Mouse (Mus musculus) left cerebral cortex, adult 8-10 months (tissue): ENCODE measurements around the gene Msmb. TPM values are rescaled to one million over a fixed set of nuclear protein-coding genes. Genes with fewer than 3 reads are reported as not detected.
A peak's percentile ranks its signal among the peaks of the same experiment; 100 is the strongest.

Source experiments
- DNase-seq, 2 experiments: peaks; one replicate each; pipeline ENCODE4 v3.0.0; 2022; ENCODE audit warnings: low spot score in 2 of 2
- total RNA-seq, 4 experiments: library from RNA; stranded (reverse); gene quantifications; 2 replicates each; pipeline ENCODE4 v1.2.4; 2022

Gene Msmb
- total RNA-seq, 4 experiments from 2014 or later = not detected

DNA sequence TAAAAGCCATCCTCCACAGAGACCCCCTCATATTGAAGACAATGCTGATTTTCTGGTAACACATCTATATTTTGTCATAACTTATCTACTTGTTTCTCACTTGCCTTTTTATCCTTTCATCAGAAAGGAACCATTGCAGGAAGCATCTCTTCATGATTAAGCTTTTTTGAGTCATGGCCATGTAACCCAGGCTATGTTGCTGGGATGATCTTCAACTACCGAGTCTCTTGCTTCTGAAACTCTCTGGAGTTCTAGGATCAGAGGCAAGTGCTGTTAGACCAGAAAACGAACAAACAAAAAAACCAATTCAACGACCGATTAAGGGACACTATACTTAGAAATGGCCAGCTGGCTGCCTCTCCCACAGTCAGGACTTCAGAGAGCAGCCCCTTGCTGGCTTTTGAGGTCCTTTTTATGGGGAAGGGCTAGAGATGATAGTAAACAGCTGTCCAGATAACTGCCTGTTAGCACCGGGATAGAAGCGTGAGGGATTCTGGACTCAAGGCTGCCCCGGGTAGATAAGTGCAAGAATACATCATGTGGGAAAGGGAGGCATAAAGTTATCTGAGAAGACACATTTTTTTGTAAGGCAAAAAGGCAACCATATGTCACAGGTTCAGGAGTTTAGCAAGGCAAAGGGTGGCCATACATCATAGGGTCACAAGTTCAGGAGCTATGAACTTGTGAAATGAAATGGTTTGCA, 4.1 kb downstream of the Msmb start:
- no peak for DNase-seq

DNA sequence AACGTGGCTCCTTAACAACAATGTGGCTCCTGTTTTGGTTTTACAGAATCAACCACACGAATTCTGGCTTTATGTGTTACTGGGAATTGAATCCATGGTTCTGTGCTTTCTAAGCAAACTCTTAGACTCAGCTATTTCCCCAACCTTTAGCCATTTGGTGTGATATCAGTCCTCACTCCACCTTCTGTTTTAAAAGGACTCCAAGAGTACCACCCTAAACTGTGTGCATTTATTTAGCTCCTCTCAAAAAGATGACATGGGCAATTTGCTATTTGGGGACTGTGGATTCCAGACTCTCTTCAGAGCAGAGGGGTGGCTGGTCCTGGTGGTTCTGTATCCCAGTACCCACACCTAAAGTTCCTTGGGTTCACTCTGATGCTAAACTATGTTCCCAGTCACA, 4.8 kb downstream of the Msmb start:
- DNase-seq = no peak

DNA sequence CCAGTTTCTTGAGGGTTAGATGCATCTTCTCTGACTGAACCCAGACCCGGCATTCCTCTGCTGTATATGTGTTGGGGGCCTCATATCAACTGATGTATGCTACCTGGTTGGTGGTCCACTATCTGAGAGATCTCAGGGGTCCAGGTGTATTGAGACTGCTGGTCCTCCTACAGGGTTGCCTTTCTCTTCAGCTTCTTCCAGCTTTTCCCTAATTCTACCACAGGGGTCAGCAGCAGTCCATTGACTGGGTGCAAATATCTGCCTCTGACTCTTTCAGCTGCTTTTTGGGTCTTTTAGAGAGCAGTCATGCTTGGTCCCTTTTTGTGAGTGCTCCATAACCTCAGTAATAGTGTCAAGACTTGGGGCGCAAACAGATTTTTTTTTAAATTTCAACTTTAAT, 9.0 kb downstream of the Msmb start:
- no peak for DNase-seq

DNA sequence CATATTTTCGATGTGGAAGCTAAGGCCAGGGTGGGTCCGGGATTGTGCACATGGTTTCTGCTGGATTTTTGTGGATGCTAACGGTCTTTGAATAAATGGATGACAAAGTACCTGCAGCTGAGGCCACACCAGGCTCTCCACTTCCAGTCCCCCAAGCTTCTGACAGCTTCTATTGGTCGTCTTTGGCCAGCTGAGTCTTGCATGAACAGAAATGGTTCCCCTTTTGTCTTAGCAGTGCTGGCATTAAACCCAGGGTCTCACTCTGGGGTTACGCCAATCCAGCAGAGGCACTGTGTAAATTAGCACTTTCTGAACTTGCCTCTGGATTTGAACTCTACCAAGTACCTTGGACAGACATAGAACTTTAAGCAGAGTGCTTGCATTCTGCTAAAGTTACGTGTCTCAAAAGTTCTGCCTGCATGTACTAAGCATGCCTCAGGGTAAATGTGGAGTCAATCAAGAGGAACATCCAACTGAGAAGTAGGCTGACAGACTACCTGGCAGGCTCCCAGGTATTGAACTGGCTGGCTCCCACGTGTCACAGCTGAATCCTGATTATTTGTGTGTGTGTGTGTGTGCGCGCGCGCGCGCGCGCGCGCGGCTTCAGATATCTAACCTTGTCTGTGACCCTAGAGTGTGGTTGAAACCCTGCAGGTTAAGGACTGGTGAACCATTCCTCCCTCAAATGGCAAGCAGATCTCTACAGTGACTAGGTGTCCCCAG, 10.6 kb downstream of the Msmb start:
- no peak for DNase-seq

DNA sequence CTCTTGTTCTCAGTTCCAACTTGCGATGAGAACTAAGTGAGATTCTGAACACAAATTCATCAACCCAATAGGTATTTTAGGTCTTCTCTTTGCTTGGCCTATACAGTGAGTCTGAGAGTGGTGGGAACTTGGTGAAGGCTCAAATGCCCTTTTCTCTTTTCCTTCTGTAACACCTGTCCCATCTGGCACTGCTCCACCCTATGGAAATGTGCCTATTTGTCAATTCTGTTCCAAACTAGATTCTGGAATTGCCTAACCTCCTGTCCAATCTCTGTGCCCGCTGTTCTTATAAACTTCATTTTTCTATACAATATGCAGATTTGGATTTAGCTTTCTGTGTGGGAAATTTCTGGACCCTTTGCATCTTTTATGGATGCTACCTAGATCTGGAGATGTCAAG, 11.3 kb downstream of the Msmb start:
- no peak for DNase-seq

DNA sequence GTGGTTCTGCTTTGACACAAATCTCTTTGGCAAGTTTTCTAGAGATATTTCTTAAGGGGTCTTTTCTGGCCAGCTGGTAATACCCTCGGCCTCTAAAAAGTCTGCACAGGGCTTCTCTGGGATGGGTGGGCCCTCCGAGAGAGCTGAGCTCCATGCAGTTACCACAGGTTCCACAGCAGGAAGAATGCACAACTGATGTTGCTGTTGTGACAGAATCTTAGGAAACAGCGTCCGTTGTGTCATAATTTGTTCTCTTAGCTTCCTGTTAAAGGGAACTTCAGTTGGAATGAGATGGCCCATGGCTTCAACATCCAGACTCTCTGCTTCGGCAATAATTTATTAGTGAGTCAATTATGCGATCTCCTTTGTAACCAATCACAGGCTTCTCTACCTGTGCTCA, 12.9 kb downstream of the Msmb start:
- no peak for DNase-seq

DNA sequence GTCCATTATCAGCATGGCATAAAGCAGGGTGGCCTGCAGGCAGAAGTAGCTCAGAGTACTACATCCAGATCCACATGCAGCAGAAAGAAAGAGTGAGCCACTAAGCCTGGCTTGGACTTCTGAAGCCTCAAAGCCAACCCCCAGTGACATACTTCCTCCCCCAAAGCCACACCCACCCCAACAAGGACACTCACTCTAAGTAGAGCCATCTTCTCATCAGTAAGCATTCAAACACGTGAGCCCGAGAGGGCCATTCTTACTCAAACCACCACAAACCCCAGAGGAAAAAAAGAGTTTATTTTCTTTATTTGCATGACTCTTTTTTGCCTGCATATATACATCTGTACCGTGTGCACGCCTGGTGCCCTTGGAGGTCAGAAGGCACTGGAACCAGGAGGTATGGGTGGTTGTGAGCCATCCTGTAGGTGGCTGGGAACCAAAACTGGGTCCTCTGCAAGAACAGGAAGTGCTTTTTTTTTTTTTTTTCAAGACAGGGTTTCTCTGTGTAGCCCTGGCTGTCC, 17.4 kb downstream of the Msmb start:
- peak in 1 of 2 experiments; percentile 8 for DNase-seq

DNA sequence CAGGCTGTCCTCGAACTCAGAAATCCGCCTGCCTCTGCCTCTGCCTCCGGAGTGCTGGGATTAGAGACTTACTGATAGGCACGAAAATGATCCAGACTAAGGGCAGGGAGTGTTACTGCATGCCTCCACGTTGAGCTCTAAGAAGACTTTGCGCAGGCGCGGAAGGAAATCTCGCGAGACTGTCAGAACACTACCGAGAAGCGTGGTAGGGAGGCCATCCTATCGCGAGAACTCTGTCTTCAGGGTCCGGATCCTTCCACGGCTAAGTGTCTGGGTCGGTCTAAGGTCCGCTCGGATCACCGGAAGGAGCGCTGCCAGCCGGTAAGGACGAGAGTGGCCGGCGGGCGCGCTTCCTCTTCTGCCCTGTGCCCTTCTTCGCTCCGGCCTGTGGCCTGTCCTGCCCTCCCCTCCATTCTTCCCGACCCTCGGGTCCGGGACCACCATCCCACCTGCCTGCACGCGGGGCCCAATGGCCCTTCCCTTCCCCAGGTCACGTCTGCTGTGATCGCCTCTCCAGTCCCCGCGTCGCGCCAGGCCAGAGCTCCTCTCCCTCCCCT, 17.9 kb downstream of the Msmb start, which contains the start of gene Ncoa4:
Ncoa4 (plus strand) TSS at position 176 of the 557 bp plus-strand sequence.
- peak; percentile 97 to 98 for DNase-seq

DNA sequence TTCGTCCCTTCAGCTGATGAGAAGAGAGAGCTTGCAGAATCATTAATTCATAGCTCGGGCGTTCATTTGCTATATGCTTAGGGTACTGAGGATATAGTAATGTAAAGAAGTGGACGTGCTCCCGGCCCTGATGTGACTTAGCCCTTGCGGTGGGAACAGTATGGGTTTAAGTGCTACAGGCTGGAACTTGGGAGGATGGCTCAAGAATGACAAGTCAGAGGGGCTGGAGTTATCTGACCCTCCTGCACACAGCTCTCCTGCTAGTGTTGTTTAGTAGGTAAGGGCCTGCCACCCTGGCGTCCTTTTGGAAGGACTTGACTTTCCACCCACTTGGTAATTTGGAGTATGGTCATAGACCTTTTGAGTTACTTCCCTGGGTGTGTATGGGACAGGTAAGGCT, 18.7 kb downstream of the Msmb start:
- no peak for DNase-seq

DNA sequence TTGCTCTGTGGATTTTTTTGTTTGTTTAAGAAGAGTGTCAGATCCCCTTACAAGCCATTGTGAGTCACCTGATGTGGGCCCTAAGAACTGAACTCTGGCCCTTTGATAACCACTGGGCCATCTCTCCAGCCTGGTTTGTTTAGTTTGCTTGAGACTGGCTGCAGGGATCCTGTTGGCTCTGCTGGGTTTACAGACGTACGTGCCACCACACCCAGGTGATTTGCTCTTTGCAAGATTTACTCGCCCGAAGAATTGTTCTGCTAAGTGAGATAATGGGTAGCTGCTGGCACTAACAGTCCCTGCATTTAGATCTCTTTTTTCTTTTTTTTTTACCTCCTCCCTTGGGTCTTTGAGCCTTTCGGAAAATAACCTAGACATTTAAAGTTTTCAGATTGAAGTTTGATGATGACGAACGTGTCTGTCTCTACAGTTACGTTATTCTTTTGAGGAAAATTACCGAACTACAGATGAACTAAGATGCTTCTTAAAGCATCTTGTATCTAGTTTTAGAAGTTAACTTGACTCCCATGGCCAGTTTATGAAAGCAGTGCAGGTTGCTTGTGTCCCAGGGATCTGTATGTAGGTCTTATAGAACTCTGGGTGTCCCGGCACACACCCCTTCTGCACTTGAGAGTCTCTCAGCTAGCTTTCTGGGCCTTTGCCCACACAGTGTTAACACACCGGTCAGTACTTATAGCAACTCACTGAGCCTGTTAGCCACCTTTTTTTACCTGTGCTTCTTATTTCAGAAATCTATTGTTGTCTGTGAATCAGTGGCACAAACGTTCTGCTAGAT, 19.5 kb downstream of the Msmb start:
- DNase-seq = no peak

DNA sequence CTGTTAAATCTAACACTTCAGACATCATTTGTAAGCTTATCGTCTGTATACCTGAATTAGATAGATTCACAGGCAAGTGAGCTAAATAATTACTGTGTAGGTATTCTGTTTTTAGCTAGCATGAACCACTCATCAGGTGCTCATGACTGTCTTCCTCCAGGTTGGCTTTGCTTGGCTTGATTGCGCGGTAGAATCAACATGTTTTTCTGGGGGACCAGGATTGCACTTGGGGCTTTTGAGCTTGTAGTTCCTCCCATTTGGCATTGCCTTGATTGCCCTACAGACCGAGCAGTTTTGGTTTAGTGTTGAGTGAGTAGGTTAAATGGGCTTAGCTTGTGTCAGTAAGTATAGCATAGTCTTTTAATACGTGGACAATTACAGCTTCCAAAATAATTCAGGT, 20.4 kb downstream of the Msmb start:
- DNase-seq = no peak

DNA sequence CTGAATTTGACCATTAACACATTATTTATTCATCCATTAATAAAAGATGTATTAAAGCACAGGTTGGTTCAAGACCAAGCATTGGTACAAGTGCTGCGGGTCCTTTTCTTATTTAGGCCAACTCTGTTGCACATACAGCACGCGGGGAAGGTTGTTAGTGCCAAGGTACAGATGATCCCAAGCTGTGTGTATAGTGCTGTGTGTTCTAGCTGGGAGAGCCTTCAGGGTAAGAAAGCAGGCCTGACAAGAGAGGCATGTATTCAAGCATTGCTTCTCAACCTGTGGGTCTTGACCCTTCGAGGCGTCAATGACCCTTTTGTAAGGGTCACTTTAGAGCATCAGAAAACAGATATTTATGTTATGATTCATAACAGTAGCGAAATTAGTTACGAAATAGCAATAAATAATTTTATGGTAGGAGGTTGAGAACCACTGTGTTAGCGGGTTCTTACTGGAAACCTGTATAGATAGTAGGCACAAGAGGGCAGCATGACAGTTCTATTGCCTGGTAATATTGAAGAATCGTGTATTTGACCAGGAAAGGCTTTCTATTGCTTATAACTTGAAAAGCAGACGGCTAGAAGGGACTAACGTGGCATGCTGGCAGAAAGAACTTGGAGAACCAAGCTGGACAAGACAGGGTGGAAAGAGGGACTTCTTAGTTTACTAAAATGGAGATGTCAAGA, 21.5 kb downstream of the Msmb start:
- DNase-seq = no peak

DNA sequence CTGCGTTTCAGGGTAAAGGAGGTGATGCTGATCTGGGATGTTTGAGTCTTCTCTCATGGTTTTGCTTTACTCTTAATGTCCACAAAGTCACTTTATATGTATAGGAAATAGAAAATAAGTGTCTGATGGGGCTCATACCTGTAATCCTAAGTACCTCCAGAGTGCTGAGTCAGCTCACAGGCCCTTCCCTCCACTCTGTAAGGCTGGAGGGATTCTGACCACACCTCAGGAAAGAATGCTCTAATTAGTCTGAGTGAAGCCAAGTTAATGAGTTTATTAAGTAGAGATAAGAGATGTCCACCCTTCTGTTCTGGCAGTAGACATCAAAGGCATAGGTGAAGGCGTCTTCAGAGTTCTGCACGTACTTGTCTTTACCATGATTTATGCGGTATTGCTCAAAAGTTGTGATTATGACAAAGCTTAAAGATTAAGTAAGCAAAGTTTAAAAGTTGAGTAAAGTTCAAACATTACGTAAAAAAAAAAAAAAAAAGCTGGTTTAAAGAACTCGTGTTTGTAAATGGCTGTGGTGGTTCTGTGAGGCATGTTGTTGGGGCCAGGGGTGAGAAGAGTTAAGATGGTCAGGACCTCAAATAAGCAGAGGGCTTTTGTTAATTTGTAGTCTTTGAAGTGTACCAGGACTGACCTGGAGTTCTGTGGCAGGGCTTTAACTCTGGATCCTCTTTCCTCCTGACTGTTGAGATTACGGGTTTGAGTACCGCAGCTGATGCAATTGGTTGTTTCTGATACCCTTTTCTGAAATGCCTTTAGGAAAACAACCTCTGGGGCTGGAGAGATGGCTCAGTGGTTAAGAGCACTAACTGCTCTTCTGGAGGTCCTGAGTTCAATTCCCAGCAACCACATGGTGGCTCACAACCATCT, 22.6 kb downstream of the Msmb start:
- no peak for DNase-seq

DNA sequence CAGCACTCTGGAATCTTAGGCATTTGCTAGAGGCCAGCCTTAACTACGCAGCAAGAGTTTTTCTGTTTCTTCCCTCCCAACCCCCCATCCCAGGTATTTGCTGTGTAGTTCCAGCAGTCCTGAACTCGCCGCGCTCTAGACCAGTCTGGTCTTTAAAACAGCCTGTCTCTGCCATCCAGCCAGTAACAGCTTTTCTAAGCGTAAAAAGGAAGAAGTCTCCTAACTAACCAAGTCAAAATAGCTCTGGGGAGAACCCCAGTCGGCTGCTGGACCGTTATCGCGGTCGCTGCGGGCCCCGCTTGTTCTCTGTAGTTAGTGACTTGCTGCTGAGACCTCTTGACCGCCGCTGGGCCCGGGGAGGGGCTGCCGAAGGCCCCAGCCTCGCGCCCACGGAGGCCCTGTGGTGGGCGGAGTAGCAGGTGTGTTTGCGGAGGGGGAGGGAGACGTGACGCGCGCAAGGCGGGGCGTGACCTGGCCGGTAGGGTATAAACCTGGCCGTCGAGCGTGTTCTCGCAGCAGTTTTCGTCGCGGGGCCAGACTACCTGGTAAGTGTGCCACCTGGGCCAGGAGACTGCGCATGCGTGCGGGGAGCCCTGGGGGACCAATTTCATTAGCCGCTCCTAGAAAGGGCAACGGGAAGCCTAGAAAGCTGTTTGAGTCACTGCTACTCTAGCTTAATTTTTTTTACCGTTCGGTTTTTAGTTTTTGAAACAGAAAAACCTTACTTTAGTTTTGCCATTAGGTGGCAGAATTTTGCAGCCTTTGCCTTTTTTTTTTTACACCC, 23.6 kb downstream of the Msmb start:
- peak; percentile 20 to 29 for DNase-seq

DNA sequence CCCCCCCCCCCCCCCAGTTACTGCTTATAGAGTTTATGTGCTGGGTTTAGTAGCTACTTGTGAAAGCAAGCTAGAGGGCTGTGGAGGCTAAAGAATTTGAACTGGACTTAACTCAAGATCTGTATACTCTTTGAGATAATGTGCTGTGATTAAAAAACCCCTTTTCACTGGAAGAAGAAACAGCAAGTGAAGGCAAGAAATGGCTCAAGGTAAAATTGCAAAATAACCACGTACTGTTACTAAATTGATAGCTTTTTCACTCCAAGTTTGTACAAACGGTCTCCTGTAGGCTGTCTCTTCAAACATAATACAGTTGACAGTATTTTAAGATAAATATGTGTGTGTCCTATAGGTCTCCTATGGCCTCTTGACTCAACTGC, 24.2 kb downstream of the Msmb start:
- DNase-seq = no peak

DNA sequence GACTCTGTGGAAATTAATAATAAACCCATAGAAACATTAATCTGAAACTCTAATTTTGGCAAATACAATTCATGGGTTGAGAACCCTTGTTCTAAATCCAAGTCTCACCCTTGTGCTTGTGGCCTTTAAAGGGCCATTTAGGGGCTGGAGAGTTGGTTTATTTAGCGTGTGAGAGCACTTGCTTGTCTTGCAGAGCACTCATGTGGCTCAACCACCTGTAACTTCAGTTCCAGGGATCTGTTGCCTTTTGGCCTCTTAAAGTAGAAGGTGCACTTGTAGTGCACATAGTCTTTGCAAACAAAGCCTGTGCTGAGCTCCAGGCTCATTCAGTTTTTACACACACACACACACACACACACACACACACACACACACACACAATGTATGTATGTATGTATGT, 25.0 kb downstream of the Msmb start:
- no peak for DNase-seq

DNA sequence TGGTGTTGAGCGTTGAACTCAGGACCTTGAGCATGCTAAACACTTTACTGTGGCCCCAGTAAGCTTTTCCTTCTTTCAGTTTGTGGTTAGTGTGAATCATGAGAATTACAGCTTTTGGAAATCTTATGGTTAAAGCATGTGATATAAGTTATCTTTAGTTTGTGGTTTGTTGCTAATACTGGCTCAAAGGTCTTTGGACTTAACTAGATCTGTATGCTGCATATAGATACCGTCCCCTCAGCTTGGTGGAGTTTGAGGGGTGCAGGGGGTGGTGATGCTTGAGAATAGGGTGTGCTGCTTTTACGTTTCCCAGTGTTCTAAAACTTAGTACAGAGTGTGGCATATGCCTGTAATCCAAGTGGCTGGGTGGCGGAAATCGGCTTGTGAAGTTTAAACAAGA, 25.5 kb downstream of the Msmb start:
- no peak for DNase-seq

DNA sequence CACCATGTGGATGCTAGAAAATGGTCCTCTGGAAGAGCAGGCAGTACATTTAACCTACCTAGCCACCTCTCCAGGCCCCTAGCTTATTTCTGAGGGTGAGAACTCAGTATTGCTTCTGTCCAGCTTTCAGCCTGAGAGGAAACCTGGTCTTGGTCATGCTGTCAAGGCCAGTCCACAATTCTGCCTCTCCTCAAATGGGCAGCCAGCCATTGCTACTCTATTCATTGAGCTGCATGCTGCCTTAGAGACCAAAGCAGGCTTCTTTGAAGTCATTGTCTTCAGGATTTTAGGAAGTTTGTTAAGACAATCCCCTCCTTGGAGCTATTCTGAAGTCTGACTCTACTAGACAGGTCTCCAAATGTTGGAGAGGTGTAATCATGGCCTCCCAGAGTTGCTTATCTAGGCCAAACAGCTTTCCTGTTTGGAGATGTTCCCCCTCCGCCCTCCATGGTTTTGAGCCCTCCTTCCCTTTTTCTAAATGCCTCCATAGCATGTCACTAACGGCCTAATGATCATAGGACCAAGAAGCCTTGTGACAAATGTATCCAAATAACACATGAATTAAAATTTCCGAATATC, 26.9 kb downstream of the Msmb start:
- no peak for DNase-seq

DNA sequence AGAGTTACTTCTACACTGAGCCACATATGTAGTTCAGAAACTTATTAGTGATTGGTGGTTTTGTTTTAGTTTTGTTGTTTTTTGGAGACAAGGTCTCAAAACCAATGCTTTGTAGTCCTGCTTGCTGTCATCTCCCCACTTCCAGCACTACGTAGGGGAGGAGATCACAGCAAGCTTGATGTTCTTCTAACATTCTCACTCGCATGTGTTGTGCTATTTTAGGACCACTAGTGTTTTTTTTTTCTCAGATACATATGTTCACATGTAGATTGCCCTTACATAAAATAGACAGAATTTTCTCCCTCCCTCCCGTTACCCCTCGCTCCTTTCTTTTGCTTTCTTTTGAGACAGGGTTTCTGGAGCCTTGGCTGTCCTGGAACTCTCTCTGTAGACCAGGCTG, 28.3 kb downstream of the Msmb start:
- DNase-seq = no peak
